Mouse (Mus musculus): ENCODE results near the gene Mapk11. TPM values are rescaled to one million over a fixed set of nuclear protein-coding genes. Genes with fewer than 3 reads are reported as not detected.

Mapk11 gene
- 1 to 10 TPM in 1 of 2 experiments, under 1 TPM in 1; 0.79 to 1.1 TPM for total RNA-seq (2021)
- long read RNA-seq, experiment 1, partial matches to known transcripts: 0 of 2 reads
- long read RNA-seq, experiment 1, other reads (novel, unspliced or antisense): 2 of 2 reads
- long read RNA-seq, experiment 2, partial matches to known transcripts: 1 of 1 reads
- long read RNA-seq, experiment 2, other reads (novel, unspliced or antisense): 0 of 1 reads

- intact Hi-C loops (cut with DNase I): no loop called here
- no peak for DNase-seq
Measured at GRCm38 (mm10) chr15:89149271-89150040, at the start of gene Mapk11. Gene Mapk11 (minus strand): TSS chr15:89149628.

- DNase-seq: no peak
- intact Hi-C loops (cut with DNase I): no loop called here
Measured at GRCm38 (mm10) chr15:89197056-89197455, 47.6 kb upstream of the Mapk11 start.

- intact Hi-C loops (cut with DNase I): no loop called here
- DNase-seq: peak; percentile 95 to 96
Measured at GRCm38 (mm10) chr15:89196313-89196706, 46.9 kb upstream of the Mapk11 start, which contains the start of gene Dennd6b. Gene Dennd6b (minus strand): TSS chr15:89196496.

GRCm38 (mm10) chr15:89195690-89196312 is 46.4 kb upstream of the Mapk11 start:
- peak; percentile 86 to 89 for DNase-seq
- intact Hi-C loops (cut with DNase I): no loop called here

GRCm38 (mm10) chr15:89195261-89195681 is 45.8 kb upstream of the Mapk11 start:
- no peak for DNase-seq
- intact Hi-C loops (cut with DNase I): no loop called here

GRCm38 (mm10) chr15:89184937-89185227 is 35.5 kb upstream of the Mapk11 start:
- no peak for DNase-seq
- intact Hi-C loops (cut with DNase I): no loop called here

GRCm38 (mm10) chr15:89184141-89184936 is 34.9 kb upstream of the Mapk11 start:
- intact Hi-C loops (cut with DNase I): no loop called here
- no peak for DNase-seq

GRCm38 (mm10) chr15:89182842-89183241 is 33.4 kb upstream of the Mapk11 start:
- intact Hi-C loops (cut with DNase I): no loop called here
- DNase-seq: no peak

GRCm38 (mm10) chr15:89182328-89182741 is 32.9 kb upstream of the Mapk11 start:
- intact Hi-C loops (cut with DNase I): no loop called here
- DNase-seq: no peak

GRCm38 (mm10) chr15:89181561-89182270 is 32.3 kb upstream of the Mapk11 start:
- DNase-seq: no peak
- intact Hi-C loops (cut with DNase I): no loop called here

GRCm38 (mm10) chr15:89180571-89181229 is 31.3 kb upstream of the Mapk11 start, which contains the start of gene Plxnb2:
Gene Plxnb2 (minus strand): TSS chr15:89180788.
- peak; percentile 67 to 76 for DNase-seq
- intact Hi-C loops (cut with DNase I): no loop called here

GRCm38 (mm10) chr15:89180081-89180541 is 30.7 kb upstream of the Mapk11 start:
- DNase-seq: peak in 1 of 2 experiments; percentile 31
- intact Hi-C loops (cut with DNase I): no loop called here

- no peak for DNase-seq
- intact Hi-C loops (cut with DNase I): loop anchor here (5.0 kb wide), 1 partner anchor 37 kb away; the partner anchor contains the start of gene Mapk12
Measured at GRCm38 (mm10) chr15:89179630-89179964, 30.2 kb upstream of the Mapk11 start.

GRCm38 (mm10) chr15:89178954-89179629 is 29.7 kb upstream of the Mapk11 start:
- peak; percentile 58 to 66 for DNase-seq
- intact Hi-C loops (cut with DNase I): loop anchor here (5.0 kb wide), 1 partner anchor 37 kb away; the partner anchor contains the start of gene Mapk12

- intact Hi-C loops (cut with DNase I): loop anchor here (5.0 kb wide), 1 partner anchor 36 kb away; the partner anchor contains the start of gene Mapk12
- DNase-seq: no peak
Measured at GRCm38 (mm10) chr15:89178260-89178860, 28.9 kb upstream of the Mapk11 start.

- intact Hi-C loops (cut with DNase I): loop anchor here (5.0 kb wide), 1 partner anchor 35 kb away; the partner anchor contains the start of gene Mapk12
- no peak for DNase-seq
Measured at GRCm38 (mm10) chr15:89177576-89178259, 28.3 kb upstream of the Mapk11 start.

GRCm38 (mm10) chr15:89177121-89177520 is 27.7 kb upstream of the Mapk11 start:
- intact Hi-C loops (cut with DNase I): loop anchor here (5.0 kb wide), 1 partner anchor 35 kb away; the partner anchor contains the start of gene Mapk12
- peak; percentile 59 to 63 for DNase-seq

Data from gastrocnemius, postnatal 36 days (tissue).